Mouse (Mus musculus): ENCODE measurements around the gene Ptgis. TPM values are rescaled to one million over a fixed set of nuclear protein-coding genes. Genes with fewer than 3 reads are reported as not detected.
A peak's percentile ranks its signal among the peaks of the same experiment; 100 is the strongest.

Gene Ptgis
- total and polyA plus RNA-seq, 3 experiments = 16.3 to 32.1 (median 17.7) TPM

DNA sequence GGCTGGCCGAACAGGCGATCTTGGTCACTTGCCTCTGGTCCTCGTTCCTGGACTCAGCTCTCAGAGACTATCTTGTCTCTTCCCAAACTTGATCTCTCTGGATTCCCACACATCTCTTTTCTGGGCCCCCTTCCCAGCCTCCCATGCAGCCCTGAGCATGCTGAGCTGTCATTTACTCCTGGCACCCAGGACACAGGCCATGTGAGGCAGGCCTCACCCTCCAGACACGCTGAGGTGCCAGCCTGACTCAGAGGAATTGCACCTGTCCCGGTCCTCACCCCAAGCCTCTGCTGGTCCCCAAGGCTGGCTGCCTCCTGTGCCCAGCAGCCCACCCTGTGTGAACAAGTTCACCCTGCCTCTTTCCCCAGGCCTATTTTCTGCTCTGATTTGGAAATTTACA is 53.3 kb downstream of the Ptgis start:
- Histone ChIP-seq H3K27me3 (ENCODE audit: control insufficient read depth, insufficient read depth, low read length) (no peaks in the 10 kb centered on the region), H3K9ac (ENCODE audit: low read depth, low read length) (peak overlapping the region; percentile 34; the same call in 1 of the 2 replicates), H3K4me3 (no peak overlapping the region), H3K79me2 (replicated peaks; ENCODE audit: control insufficient read depth, insufficient read depth, low read length) (no peaks in the 10 kb centered on the region), H3K36me3 (ENCODE audit: control insufficient read depth, insufficient read depth, low read length) (no peaks in the 10 kb centered on the region), H3K4me1 (ENCODE audit: control insufficient read depth, insufficient read depth, low read length) (peaks cover 9% of the 10 kb centered on the region), H3K27ac (no peak overlapping the region)
- DNase-seq = no peak
- WGBS = 68% methylated on average over 5 of the region's 5 CpGs
- TF ChIP-seq CTCF (IDR thresholded peaks at IDR 0.05) = no peak
- TF ChIP-seq EP300 (IDR thresholded peaks at IDR 0.05; ENCODE audit: insufficient read depth, low read depth, low read length) = no peak
- no peak for TF ChIP-seq POLR2A (IDR thresholded peaks at IDR 0.05; ENCODE audit: insufficient read depth, low read depth, low read length)
- intact Hi-C loops (cut with DNase I) = no loop called here

DNA sequence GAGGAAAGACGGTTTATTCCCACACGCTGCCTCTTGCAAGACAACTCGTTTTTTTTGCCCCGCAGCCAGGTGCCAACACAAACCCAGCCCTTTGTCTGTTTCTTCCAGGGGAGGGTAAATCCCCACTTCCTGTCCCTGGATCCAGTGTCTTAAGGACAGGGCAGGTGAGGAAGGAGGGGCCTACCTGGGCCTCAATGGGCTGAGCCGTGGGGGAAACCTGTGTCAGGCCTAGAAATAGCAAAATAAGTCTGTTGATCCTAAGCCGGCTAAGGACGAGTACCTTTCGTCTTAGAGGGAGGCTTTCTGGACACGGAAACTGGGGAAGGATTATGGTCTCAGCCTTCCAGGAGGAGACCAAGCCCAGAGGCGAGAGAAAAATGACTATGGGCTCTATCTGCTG is 53.9 kb downstream of the Ptgis start:
- Histone ChIP-seq H3K79me2 (replicated peaks; ENCODE audit: control insufficient read depth, insufficient read depth, low read length) (no peaks in the 10 kb centered on the region), H3K36me3 (ENCODE audit: control insufficient read depth, insufficient read depth, low read length) (no peaks in the 10 kb centered on the region), H3K27ac (no peak overlapping the region), H3K4me1 (ENCODE audit: control insufficient read depth, insufficient read depth, low read length) (peaks cover 9% of the 10 kb centered on the region), H3K4me3 (no peak overlapping the region), H3K27me3 (ENCODE audit: control insufficient read depth, insufficient read depth, low read length) (no peaks in the 10 kb centered on the region), H3K9ac (ENCODE audit: low read depth, low read length) (no peak overlapping the region)
- no peak for DNase-seq
- intact Hi-C loops (cut with DNase I) = no loop called here
- TF ChIP-seq EP300 (IDR thresholded peaks at IDR 0.05; ENCODE audit: insufficient read depth, low read depth, low read length) (no peak), POLR2A (IDR thresholded peaks at IDR 0.05; ENCODE audit: insufficient read depth, low read depth, low read length) (no peak), CTCF (IDR thresholded peaks at IDR 0.05) (no peak)
- WGBS = 63% methylated on average over 10 of the region's 10 CpGs

DNA sequence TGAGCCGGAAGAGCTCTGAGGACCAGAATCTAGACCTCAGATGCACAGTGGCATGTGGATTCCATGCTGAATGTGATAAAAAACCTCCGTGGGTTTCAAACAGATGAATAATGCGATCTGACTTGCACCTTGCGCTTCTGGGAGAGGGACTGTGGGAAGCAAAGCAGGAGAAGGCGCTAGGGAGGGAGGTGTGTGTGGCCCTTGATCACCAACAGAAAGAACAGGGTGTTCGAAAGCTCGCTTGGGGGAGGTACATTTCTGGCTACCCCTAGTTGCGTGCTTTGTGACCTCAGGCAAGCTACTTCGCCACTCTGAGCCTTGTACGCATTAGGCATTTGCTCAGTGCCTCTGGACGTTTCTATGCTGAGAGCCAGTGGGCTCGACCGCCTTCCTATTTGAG is 54.4 kb downstream of the Ptgis start:
- 77% methylated on average over 13 of the region's 13 CpGs for WGBS
- Histone ChIP-seq H3K79me2 (replicated peaks; ENCODE audit: control insufficient read depth, insufficient read depth, low read length) (no peaks in the 10 kb centered on the region), H3K27ac (no peak overlapping the region), H3K36me3 (ENCODE audit: control insufficient read depth, insufficient read depth, low read length) (no peaks in the 10 kb centered on the region), H3K27me3 (ENCODE audit: control insufficient read depth, insufficient read depth, low read length) (no peaks in the 10 kb centered on the region), H3K4me1 (ENCODE audit: control insufficient read depth, insufficient read depth, low read length) (peaks cover 5% of the 10 kb centered on the region), H3K9ac (ENCODE audit: low read depth, low read length) (no peak overlapping the region), H3K4me3 (no peak overlapping the region)
- DNase-seq = no peak
- TF ChIP-seq POLR2A (IDR thresholded peaks at IDR 0.05; ENCODE audit: insufficient read depth, low read depth, low read length) (no peak), EP300 (IDR thresholded peaks at IDR 0.05; ENCODE audit: insufficient read depth, low read depth, low read length) (no peak), CTCF (IDR thresholded peaks at IDR 0.05) (no peak)
- intact Hi-C loops (cut with DNase I) = no loop called here

DNA sequence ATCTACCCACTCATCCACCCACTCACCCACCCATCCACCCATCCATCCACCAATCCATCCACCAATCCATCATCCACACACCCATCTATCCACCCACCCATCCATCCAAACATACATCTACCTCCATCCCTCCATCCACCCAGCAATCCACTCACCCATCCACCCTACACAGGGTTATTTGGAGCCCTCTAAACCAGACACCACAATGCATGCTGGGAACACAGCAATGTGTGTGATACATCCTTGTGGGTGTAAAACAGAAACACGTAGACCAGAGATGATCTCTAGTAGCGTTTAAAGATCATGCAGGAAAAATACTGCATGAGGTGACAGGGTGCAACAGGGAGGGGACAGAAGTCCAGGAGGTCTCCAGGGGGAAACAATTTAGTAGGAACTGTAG is 55.0 kb downstream of the Ptgis start:
- intact Hi-C loops (cut with DNase I) = no loop called here
- Histone ChIP-seq H3K9ac (ENCODE audit: low read depth, low read length) (no peak overlapping the region), H3K4me1 (ENCODE audit: control insufficient read depth, insufficient read depth, low read length) (peaks cover 3% of the 10 kb centered on the region; the same call in 1 of the 2 replicates), H3K27ac (no peak overlapping the region), H3K27me3 (ENCODE audit: control insufficient read depth, insufficient read depth, low read length) (no peaks in the 10 kb centered on the region), H3K79me2 (replicated peaks; ENCODE audit: control insufficient read depth, insufficient read depth, low read length) (no peaks in the 10 kb centered on the region), H3K36me3 (ENCODE audit: control insufficient read depth, insufficient read depth, low read length) (no peaks in the 10 kb centered on the region), H3K4me3 (no peak overlapping the region)
- DNase-seq = no peak
- WGBS = 83% methylated on average over 2 of the region's 2 CpGs
- no peak for TF ChIP-seq CTCF (IDR thresholded peaks at IDR 0.05)
- no peak for TF ChIP-seq POLR2A (IDR thresholded peaks at IDR 0.05; ENCODE audit: insufficient read depth, low read depth, low read length)
- TF ChIP-seq EP300 (IDR thresholded peaks at IDR 0.05; ENCODE audit: insufficient read depth, low read depth, low read length) = no peak

DNA sequence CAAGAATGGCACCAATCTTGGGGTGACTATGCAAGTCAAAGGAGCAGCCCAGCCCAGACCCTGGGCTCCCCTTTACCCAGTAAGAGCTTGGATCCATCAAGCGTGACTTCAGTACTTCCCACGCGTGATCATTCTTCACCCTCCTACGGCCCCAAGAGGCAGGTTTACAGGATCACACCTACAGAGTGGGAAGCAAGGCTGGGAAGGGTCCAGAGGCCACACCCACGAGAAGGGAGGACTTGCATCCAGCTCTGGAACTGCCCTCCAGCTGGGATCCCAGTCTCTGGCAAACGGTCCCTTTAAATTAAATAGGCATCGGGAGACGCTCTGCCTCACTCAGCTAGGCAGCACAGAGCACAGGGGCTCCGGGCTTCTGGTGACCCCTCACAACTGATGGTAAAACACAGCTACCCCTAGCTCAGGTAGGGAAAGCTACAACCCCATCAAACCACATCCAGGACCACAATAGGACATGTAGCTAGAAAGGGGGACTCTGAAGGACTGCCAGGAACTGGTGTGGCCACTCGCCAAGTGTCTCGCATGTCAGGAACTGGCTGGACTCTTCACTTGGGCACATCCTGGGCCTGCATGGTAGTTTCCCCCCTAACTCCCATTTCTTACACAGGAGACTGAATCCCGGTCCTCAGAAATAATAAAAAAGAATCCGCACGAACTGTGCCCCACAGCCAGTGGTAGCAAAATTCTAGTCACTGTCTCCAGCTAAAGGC is 58.6 kb downstream of the Ptgis start:
- 78% methylated on average over 14 of the region's 14 CpGs for WGBS
- H3K79me2 ChIP-seq (replicated peaks; ENCODE audit: control insufficient read depth, insufficient read depth, low read length) = no peaks in the 10 kb centered on the region
- DNase-seq = no peak
- no peak overlapping the region for H3K27ac ChIP-seq
- no peak overlapping the region for H3K4me3 ChIP-seq
- intact Hi-C loops (cut with DNase I) = no loop called here
- no peaks in the 10 kb centered on the region for H3K27me3 ChIP-seq (ENCODE audit: control insufficient read depth, insufficient read depth, low read length)
- peaks cover 10% of the 10 kb centered on the region for H3K4me1 ChIP-seq (ENCODE audit: control insufficient read depth, insufficient read depth, low read length)
- H3K9ac ChIP-seq (ENCODE audit: low read depth, low read length) = no peak overlapping the region
- no peaks in the 10 kb centered on the region for H3K36me3 ChIP-seq (ENCODE audit: control insufficient read depth, insufficient read depth, low read length)
- TF ChIP-seq POLR2A (IDR thresholded peaks at IDR 0.05; ENCODE audit: insufficient read depth, low read depth, low read length) = no peak
- TF ChIP-seq CTCF (IDR thresholded peaks at IDR 0.05) = no peak
- no peak for TF ChIP-seq EP300 (IDR thresholded peaks at IDR 0.05; ENCODE audit: insufficient read depth, low read depth, low read length)

DNA sequence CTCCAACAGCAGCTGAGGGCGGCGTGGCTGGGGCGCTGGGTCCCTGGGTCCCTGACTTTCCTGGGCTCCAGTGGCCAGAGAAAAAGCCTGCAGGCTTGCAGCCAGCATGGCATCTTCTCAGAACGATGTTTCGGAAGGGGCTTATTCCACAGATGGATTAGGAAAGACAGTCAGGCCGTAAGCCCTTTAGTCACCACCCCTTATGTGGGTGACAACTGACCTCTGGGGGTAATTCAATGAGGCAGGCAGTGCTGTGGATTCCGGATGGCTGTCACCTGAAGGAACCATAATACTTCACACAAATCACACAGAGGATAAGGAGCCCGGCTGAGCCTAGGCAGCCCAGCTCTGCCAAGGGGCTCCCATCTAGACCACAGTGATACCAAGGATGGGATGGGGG is 59.3 kb downstream of the Ptgis start:
- intact Hi-C loops (cut with DNase I) = no loop called here
- H3K79me2 ChIP-seq (replicated peaks; ENCODE audit: control insufficient read depth, insufficient read depth, low read length) = no peaks in the 10 kb centered on the region
- no peak for DNase-seq
- H3K27me3 ChIP-seq (ENCODE audit: control insufficient read depth, insufficient read depth, low read length) = no peaks in the 10 kb centered on the region
- 92% methylated on average over 8 of the region's 8 CpGs for WGBS
- no peaks in the 10 kb centered on the region for H3K36me3 ChIP-seq (ENCODE audit: control insufficient read depth, insufficient read depth, low read length)
- peaks cover 12% of the 10 kb centered on the region for H3K4me1 ChIP-seq (ENCODE audit: control insufficient read depth, insufficient read depth, low read length)
- no peak overlapping the region for H3K4me3 ChIP-seq
- no peak overlapping the region for H3K9ac ChIP-seq (ENCODE audit: low read depth, low read length)
- TF ChIP-seq EP300 (IDR thresholded peaks at IDR 0.05; ENCODE audit: insufficient read depth, low read depth, low read length) (no peak), POLR2A (IDR thresholded peaks at IDR 0.05; ENCODE audit: insufficient read depth, low read depth, low read length) (no peak), CTCF (IDR thresholded peaks at IDR 0.05) (no peak)
- H3K27ac ChIP-seq = no peak overlapping the region
